Mouse (Mus musculus): ENCODE results near the gene Tmem53. TPM values are rescaled to one million over a fixed set of nuclear protein-coding genes. Genes with fewer than 3 reads are reported as not detected.

Gene Tmem53
- total and polyA plus RNA-seq, 2 experiments from 2014 or later: 59.2 to 65.9 TPM

DNA sequence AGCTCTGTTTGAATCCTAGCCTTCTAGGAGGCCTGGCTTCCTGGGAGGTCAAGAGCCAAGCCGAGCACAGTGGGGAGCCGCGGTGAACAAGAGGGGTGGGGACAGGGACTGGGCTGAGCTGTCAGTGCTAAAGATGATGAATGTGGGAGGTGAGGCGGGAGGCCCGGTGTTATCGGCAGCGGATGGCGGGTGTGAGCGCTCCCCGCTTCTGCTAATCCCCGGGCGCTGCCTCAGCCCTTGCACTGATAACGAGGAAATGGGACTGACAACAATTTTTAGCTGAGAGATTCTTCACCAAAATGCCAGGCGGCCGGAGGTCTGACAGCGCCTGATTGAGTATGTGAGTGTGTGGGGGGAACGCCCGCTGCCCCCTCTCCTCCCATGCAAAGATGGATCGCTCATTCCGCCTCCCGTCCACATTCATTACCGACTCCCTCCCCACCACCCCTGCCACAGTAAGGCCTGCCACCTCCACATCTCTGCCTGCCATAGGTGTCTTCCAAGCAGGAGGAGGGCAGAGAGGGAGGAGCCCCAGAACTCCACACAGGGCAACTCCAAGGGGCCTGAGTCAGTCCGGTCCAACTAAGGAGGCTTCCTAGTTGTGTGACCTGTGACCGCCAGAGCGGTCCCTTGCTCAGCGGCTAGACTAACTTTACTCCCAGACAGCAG lies 60.8 kb downstream of the Tmem53 start:
- no peak; the same call in 1 of the 2 replicates for ATAC-seq (ENCODE audit: insufficient read depth, low read depth)
- H3K27me3 ChIP-seq (ENCODE audit: control insufficient read depth, insufficient read depth, low read length): peaks cover 43% of the 10 kb centered on the region
- 10% methylated on average over 25 of the region's 26 CpGs for WGBS
- no peaks in the 10 kb centered on the region for H3K4me1 ChIP-seq (ENCODE audit: control insufficient read depth, insufficient read depth)
- peak overlapping the region; percentile 32; the same call in 1 of the 2 replicates for H3K4me2 ChIP-seq (ENCODE audit: low read depth, low read length)
- no peaks in the 10 kb centered on the region for H3K36me3 ChIP-seq (replicated peaks; ENCODE audit: control insufficient read depth, insufficient read depth, low read length)
- no peak for DNase-seq (ENCODE audit: low spot score)
- no peak overlapping the region for H3K9ac ChIP-seq (replicated peaks; ENCODE audit: low read depth, low read length)
- no peak overlapping the region for H3K27ac ChIP-seq (ENCODE audit: low read depth)
- no peak overlapping the region for H3K4me3 ChIP-seq (ENCODE audit: low read depth, low read length)
- no peaks in the 10 kb centered on the region for H3K9me3 ChIP-seq (replicated peaks; ENCODE audit: control insufficient read depth, low read length)
- no peak for TF ChIP-seq EP300 (IDR thresholded peaks at IDR 0.05; ENCODE audit: low read depth)
- TF ChIP-seq CTCF (IDR thresholded peaks at IDR 0.05; ENCODE audit: low read depth): no peak

- peak overlapping the region; percentile 32; the same call in 1 of the 2 replicates for H3K4me2 ChIP-seq (ENCODE audit: low read depth, low read length)
- WGBS: 11% methylated on average over 4 of the region's 4 CpGs
- no peak for ATAC-seq (ENCODE audit: insufficient read depth, low read depth)
Measured at GRCm38 (mm10) chr4:117313085-117313424, 61.3 kb downstream of the Tmem53 start.

GRCm38 (mm10) chr4:117314849-117315500 lies 63.2 kb downstream of the Tmem53 start:
- Histone ChIP-seq H3K36me3 (replicated peaks; ENCODE audit: control insufficient read depth, insufficient read depth, low read length) (no peaks in the 10 kb centered on the region), H3K27me3 (ENCODE audit: control insufficient read depth, insufficient read depth, low read length) (peaks cover 63% of the 10 kb centered on the region), H3K9me3 (replicated peaks; ENCODE audit: control insufficient read depth, low read length) (no peaks in the 10 kb centered on the region), H3K4me2 (ENCODE audit: low read depth, low read length) (no peak overlapping the region), H3K9ac (replicated peaks; ENCODE audit: low read depth, low read length) (no peak overlapping the region), H3K27ac (ENCODE audit: low read depth) (no peak overlapping the region), H3K4me1 (ENCODE audit: control insufficient read depth, insufficient read depth) (no peaks in the 10 kb centered on the region), H3K4me3 (ENCODE audit: low read depth, low read length) (no peak overlapping the region)
- TF ChIP-seq CTCF (IDR thresholded peaks at IDR 0.05; ENCODE audit: low read depth) (no peak), EP300 (IDR thresholded peaks at IDR 0.05; ENCODE audit: low read depth) (no peak)
- DNase-seq (ENCODE audit: low spot score) (no peak), ATAC-seq (ENCODE audit: insufficient read depth, low read depth) (no peak)
- 78% methylated on average over 16 of the region's 16 CpGs for WGBS

More at GRCm38 (mm10) chr4:117313085-117313424, 61.3 kb downstream of the Tmem53 start:
- H3K27ac ChIP-seq (ENCODE audit: low read depth): no peak overlapping the region
- no peak for DNase-seq (ENCODE audit: low spot score)
- no peaks in the 10 kb centered on the region for H3K9me3 ChIP-seq (replicated peaks; ENCODE audit: control insufficient read depth, low read length)
- H3K4me3 ChIP-seq (ENCODE audit: low read depth, low read length): no peak overlapping the region
- H3K9ac ChIP-seq (replicated peaks; ENCODE audit: low read depth, low read length): no peak overlapping the region
- H3K36me3 ChIP-seq (replicated peaks; ENCODE audit: control insufficient read depth, insufficient read depth, low read length): no peaks in the 10 kb centered on the region
- H3K4me1 ChIP-seq (ENCODE audit: control insufficient read depth, insufficient read depth): no peaks in the 10 kb centered on the region
- peaks cover 48% of the 10 kb centered on the region for H3K27me3 ChIP-seq (ENCODE audit: control insufficient read depth, insufficient read depth, low read length)
- no peak for TF ChIP-seq EP300 (IDR thresholded peaks at IDR 0.05; ENCODE audit: low read depth)
- TF ChIP-seq CTCF (IDR thresholded peaks at IDR 0.05; ENCODE audit: low read depth): peak; percentile 54

- peaks cover 77% of the 10 kb centered on the region for H3K27me3 ChIP-seq (ENCODE audit: control insufficient read depth, insufficient read depth, low read length)
- no peaks in the 10 kb centered on the region for H3K9me3 ChIP-seq (replicated peaks; ENCODE audit: control insufficient read depth, low read length)
- no peaks in the 10 kb centered on the region for H3K36me3 ChIP-seq (replicated peaks; ENCODE audit: control insufficient read depth, insufficient read depth, low read length)
- ATAC-seq (ENCODE audit: insufficient read depth, low read depth): no peak
- no peaks in the 10 kb centered on the region for H3K4me1 ChIP-seq (ENCODE audit: control insufficient read depth, insufficient read depth)
- no peak overlapping the region for H3K4me2 ChIP-seq (ENCODE audit: low read depth, low read length)
- WGBS: 48% methylated on average over 6 of the region's 6 CpGs
- H3K27ac ChIP-seq (ENCODE audit: low read depth): no peak overlapping the region
- TF ChIP-seq EP300 (IDR thresholded peaks at IDR 0.05; ENCODE audit: low read depth): no peak
- TF ChIP-seq CTCF (IDR thresholded peaks at IDR 0.05; ENCODE audit: low read depth): no peak
- DNase-seq (ENCODE audit: low spot score): no peak
- H3K4me3 ChIP-seq (ENCODE audit: low read depth, low read length): no peak overlapping the region
- H3K9ac ChIP-seq (replicated peaks; ENCODE audit: low read depth, low read length): no peak overlapping the region
Measured at GRCm38 (mm10) chr4:117316800-117317199, 65.0 kb downstream of the Tmem53 start.

GRCm38 (mm10) chr4:117317701-117318190 lies 66.0 kb downstream of the Tmem53 start:
- Histone ChIP-seq H3K4me2 (ENCODE audit: low read depth, low read length) (no peak overlapping the region), H3K27me3 (ENCODE audit: control insufficient read depth, insufficient read depth, low read length) (peaks cover 76% of the 10 kb centered on the region), H3K36me3 (replicated peaks; ENCODE audit: control insufficient read depth, insufficient read depth, low read length) (no peaks in the 10 kb centered on the region), H3K4me1 (ENCODE audit: control insufficient read depth, insufficient read depth) (no peaks in the 10 kb centered on the region), H3K9ac (replicated peaks; ENCODE audit: low read depth, low read length) (no peak overlapping the region), H3K9me3 (replicated peaks; ENCODE audit: control insufficient read depth, low read length) (no peaks in the 10 kb centered on the region), H3K4me3 (ENCODE audit: low read depth, low read length) (no peak overlapping the region), H3K27ac (ENCODE audit: low read depth) (no peak overlapping the region)
- DNase-seq (ENCODE audit: low spot score): no peak
- WGBS: 16% methylated on average over 18 of the region's 18 CpGs
- ATAC-seq (ENCODE audit: insufficient read depth, low read depth): no peak
- TF ChIP-seq CTCF (IDR thresholded peaks at IDR 0.05; ENCODE audit: low read depth) (no peak), EP300 (IDR thresholded peaks at IDR 0.05; ENCODE audit: low read depth) (no peak)

Other genes with a start within 250 kb of the Tmem53 start
- 10.7 and 14.0 TPM in 2 replicates for gene Eif2b3, start 232.5 kb upstream of the Tmem53 start, total RNA-seq (2014; rRNA removed; ENCODE audit: low replicate concordance)
- gene Eif2b3, start 232.5 kb upstream of the Tmem53 start, polyA plus RNA-seq (2015; fragmentation: Nextera tagmentation; extraction: Ambion mirVana): 25.7 and 27.5 TPM in 2 replicates
- 3.2 and 3.6 TPM in 2 replicates for gene Ptch2, start 155.9 kb upstream of the Tmem53 start, total RNA-seq (2014; rRNA removed; ENCODE audit: low replicate concordance)
- gene Ptch2, start 155.9 kb upstream of the Tmem53 start, polyA plus RNA-seq (2015; fragmentation: Nextera tagmentation; extraction: Ambion mirVana): 1.2 and 1.4 TPM in 2 replicates
- 7.4 and 8.6 TPM in 2 replicates for gene Btbd19, start 126.2 kb upstream of the Tmem53 start, total RNA-seq (2014; rRNA removed; ENCODE audit: low replicate concordance)
- 2.7 and 2.8 TPM in 2 replicates for gene Btbd19, start 126.2 kb upstream of the Tmem53 start, polyA plus RNA-seq (2015; fragmentation: Nextera tagmentation; extraction: Ambion mirVana)
- gene Tctex1d4, start 125.2 kb upstream of the Tmem53 start, total RNA-seq (2014; rRNA removed; ENCODE audit: low replicate concordance): not detected in 2 replicates
- 1.3 TPM in 1 of 2 replicates, not detected in the other for gene Tctex1d4, start 125.2 kb upstream of the Tmem53 start, polyA plus RNA-seq (2015; fragmentation: Nextera tagmentation; extraction: Ambion mirVana)
- gene Plk3, start 118.0 kb upstream of the Tmem53 start, total RNA-seq (2014; rRNA removed; ENCODE audit: low replicate concordance): 1.6 and 4.0 TPM in 2 replicates
- 1.6 and 1.9 TPM in 2 replicates for gene Plk3, start 118.0 kb upstream of the Tmem53 start, polyA plus RNA-seq (2015; fragmentation: Nextera tagmentation; extraction: Ambion mirVana)
- 638 and 752 TPM in 2 replicates for gene Rps8, start 95.7 kb upstream of the Tmem53 start, total RNA-seq (2014; rRNA removed; ENCODE audit: low replicate concordance)
- 456 and 475 TPM in 2 replicates for gene Rps8, start 95.7 kb upstream of the Tmem53 start, polyA plus RNA-seq (2015; fragmentation: Nextera tagmentation; extraction: Ambion mirVana)
- 8.2 and 23.3 TPM in 2 replicates for gene Kif2c, start 69.3 kb upstream of the Tmem53 start, total RNA-seq (2014; rRNA removed; ENCODE audit: low replicate concordance)
- gene Kif2c, start 69.3 kb upstream of the Tmem53 start, polyA plus RNA-seq (2015; fragmentation: Nextera tagmentation; extraction: Ambion mirVana): 8.9 and 10.3 TPM in 2 replicates
- gene Armh1, start 174 bp downstream of the Tmem53 start, total RNA-seq (2014; rRNA removed; ENCODE audit: low replicate concordance): 0.27 and 1.4 TPM in 2 replicates
- gene Armh1, start 174 bp downstream of the Tmem53 start, polyA plus RNA-seq (2015; fragmentation: Nextera tagmentation; extraction: Ambion mirVana): 0.18 and 0.25 TPM in 2 replicates
- gene Rnf220, start 245.1 kb downstream of the Tmem53 start, total RNA-seq (2014; rRNA removed; ENCODE audit: low replicate concordance): 42.6 and 62.3 TPM in 2 replicates
- gene Rnf220, start 245.1 kb downstream of the Tmem53 start, polyA plus RNA-seq (2015; fragmentation: Nextera tagmentation; extraction: Ambion mirVana): 24.6 and 25.6 TPM in 2 replicates